Mouse (Mus musculus) olfactory bulb, adult 2 months (tissue): Measurements from ENCODE around the gene Tm9sf1. TPM values are rescaled to one million over a fixed set of nuclear protein-coding genes. Genes with fewer than 3 reads are reported as not detected.

Experiments
- H3K27ac ChIP-seq: fragments of 200-500 bp; 2 replicates; pipeline ENCODE4 v1.5.1; 2012; ENCODE audit warnings: low read depth, low read length; ENCODE audit not compliant: insufficient read depth
- H3K4me1 ChIP-seq: fragments of 200-500 bp; 2 replicates; pipeline ENCODE4 v1.6.1; 2012; ENCODE audit warnings: low read length; ENCODE audit not compliant: control insufficient read depth, insufficient read depth
- H3K4me3 ChIP-seq: fragments of 200-500 bp; 2 replicates; pipeline ENCODE4 v1.5.1; 2012; ENCODE audit warnings: mild to moderate bottlenecking, low read depth, low read length, moderate library complexity; ENCODE audit not compliant: insufficient read depth
- CTCF ChIP-seq: fragments of 200-500 bp; IDR thresholded peaks from 2 replicates; pipeline ENCODE4 v1.5.1; 2012; ENCODE audit warnings: low read depth, mild to moderate bottlenecking, low read length, moderate library complexity; ENCODE audit not compliant: insufficient read depth
- POLR2A ChIP-seq: fragments of 200-500 bp; IDR thresholded peaks from 2 replicates; pipeline ENCODE4 v1.6.1; 2012; ENCODE audit warnings: mild to moderate bottlenecking, low read depth, low read length, moderate library complexity; ENCODE audit not compliant: insufficient read depth
- WGBS: fragments of 180-500 bp; shearing (Covaris S2); methylation state at CpG from one replicate; pipeline ENCODE4 v1.1.7; 2018; 5-methylcytosine and 5-hydroxymethylcytosine counted together
- polyA plus RNA-seq: library from polyadenylated mRNA; stranded (reverse); fragments of >200 nt; gene quantifications from 2 replicates; pipeline ENCODE4 v1.2.4, GENCODE M21; 2012; ENCODE audit warnings: low replicate concordance; ENCODE audit not compliant: missing spikeins, insufficient read depth, insufficient read length

Tm9sf1 gene
- not detected in 2 replicates for polyA plus RNA-seq

GRCm38 (mm10) chr14:55643060-55643907 lies at the start of gene Tm9sf1:
TSS of gene Tm9sf1 (minus strand) at chr14:55643806.
- peaks cover 11% of the 10 kb centered on the region for H3K4me1 ChIP-seq
- WGBS = under 1% methylated on average over 89 of the region's 89 CpGs
- H3K27ac ChIP-seq = peak within 1 kb of the TSS; percentile 100
- TF ChIP-seq POLR2A (peak; percentile 38), CTCF (no peak)
- H3K4me3 ChIP-seq = peak within 1 kb of the TSS; percentile 77

- peaks cover 5% of the 10 kb centered on the region for H3K4me1 ChIP-seq
- H3K4me3 ChIP-seq = no peak overlapping the region
- TF ChIP-seq CTCF = no peak
- TF ChIP-seq POLR2A = no peak
- WGBS = 77% methylated on average over 10 of the region's 10 CpGs
- H3K27ac ChIP-seq = no peak overlapping the region
Observed at GRCm38 (mm10) chr14:55689433-55689832, 45.8 kb upstream of the Tm9sf1 start.

DNA sequence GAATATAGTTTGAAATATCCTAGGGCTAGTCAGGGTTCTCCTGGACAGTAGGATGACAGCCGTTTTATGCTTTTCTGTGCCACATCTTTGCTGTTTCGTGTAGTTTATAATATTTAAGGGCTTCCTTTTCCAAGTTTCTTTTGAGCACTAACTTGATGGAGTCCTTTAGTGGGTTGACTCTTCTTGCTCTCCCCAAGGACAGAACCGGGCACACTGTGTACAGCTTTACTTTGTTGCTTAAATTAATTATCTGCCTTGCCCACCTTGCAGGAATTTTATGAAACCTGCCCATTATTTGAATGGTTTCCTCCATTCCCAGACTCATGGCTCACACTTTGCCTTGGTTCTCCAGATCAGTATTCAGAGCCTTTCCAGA lies 38.5 kb upstream of the Tm9sf1 start:
- WGBS = 4% methylated on average over 3 of the region's 3 CpGs
- Histone ChIP-seq H3K27ac (no peak overlapping the region), H3K4me1 (peaks cover 5% of the 10 kb centered on the region), H3K4me3 (peak overlapping the region; percentile 60)
- TF ChIP-seq CTCF = no peak
- TF ChIP-seq POLR2A = no peak

DNA sequence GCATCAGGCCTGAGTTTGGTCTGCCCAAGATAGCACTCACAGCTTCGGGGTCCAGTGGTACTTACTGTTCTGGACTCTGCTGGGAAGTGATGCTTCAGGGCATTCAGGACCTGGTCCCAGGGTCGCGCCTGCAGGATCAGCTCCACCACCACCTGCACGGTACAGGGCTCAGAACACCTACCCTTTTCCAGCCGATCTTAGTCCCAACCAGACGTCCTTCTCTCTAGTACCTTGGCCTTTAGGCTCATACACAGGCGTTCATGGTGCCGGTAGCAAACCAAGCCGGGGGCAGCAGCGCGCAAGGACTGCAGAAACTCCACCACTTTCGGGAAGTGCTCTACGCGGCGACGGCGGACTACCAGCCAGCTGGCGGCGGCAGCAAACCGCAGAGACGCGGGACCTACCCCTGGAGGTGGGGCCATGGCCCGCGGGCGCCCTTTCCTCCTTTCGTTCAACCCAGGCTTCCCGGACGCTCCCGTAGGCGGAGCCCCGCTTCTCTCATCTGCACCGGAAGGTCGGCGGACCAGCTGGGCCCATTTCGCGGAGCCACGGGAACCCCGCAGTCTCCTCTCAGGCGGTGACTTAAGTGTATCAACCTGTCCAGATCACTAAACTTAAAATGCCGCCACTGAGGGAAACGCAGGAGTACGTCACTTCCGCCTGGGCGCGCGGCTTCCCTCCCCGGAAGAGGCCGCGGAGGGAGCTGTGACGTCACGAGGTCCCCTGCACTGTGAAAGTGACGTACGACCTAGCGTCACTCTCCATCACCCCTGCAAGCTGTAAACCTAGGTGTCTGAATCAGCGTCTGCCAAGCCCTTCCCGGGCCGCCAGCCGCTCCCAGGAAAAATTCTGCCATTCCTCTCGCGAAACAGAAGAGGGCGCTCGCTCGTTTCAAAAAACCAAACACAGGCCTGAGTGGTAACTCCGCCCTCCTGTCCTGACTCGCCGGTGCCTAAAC lies 37.8 kb upstream of the Tm9sf1 start, which contains the start of gene Tinf2:
Gene Tinf2, minus strand, starts transcription at position 661 of the 958 bp plus-strand sequence.
- H3K27ac ChIP-seq = no peak within 1 kb of the TSS
- peak; percentile 86 for TF ChIP-seq CTCF
- TF ChIP-seq POLR2A = no peak
- H3K4me3 ChIP-seq = peak within 1 kb of the TSS; percentile 60
- peaks cover 5% of the 10 kb centered on the region for H3K4me1 ChIP-seq
- WGBS = under 1% methylated on average over 66 of the region's 66 CpGs

GRCm38 (mm10) chr14:55677615-55678014 lies 34.0 kb upstream of the Tm9sf1 start:
- Histone ChIP-seq H3K27ac (no peak overlapping the region), H3K4me3 (no peak overlapping the region), H3K4me1 (peaks cover 5% of the 10 kb centered on the region)
- TF ChIP-seq CTCF (no peak), POLR2A (no peak)
- 82% methylated on average over 4 of the region's 4 CpGs for WGBS

DNA sequence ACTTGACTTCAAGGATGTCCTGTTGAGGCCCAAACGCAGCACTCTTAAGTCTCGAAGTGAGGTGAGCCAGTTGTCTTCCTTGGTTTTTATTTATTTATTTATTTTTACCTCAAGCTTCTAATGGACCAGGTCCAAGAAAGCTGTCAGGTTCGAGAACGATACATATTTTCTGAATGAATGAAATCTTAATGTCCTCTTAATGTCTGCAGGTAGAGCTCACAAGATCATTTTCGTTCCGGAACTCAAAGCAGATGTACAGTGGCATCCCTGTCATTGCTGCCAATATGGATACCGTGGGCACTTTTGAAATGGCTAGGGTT lies 29.1 kb upstream of the Tm9sf1 start:
- H3K4me1 ChIP-seq = peaks cover 2% of the 10 kb centered on the region; the same call in 1 of the 2 replicates
- H3K27ac ChIP-seq = no peak overlapping the region
- WGBS = 74% methylated on average over 7 of the region's 7 CpGs
- H3K4me3 ChIP-seq = no peak overlapping the region
- TF ChIP-seq POLR2A (no peak), CTCF (no peak)

GRCm38 (mm10) chr14:55671833-55672740 lies 28.5 kb upstream of the Tm9sf1 start, which contains the start of the genes Gmpr2 and Nedd8:
TSS of gene Gmpr2 (plus strand) at chr14:55671941.
TSS of gene Nedd8 (minus strand) at chr14:55672124.
- WGBS = under 1% methylated on average over 38 of the region's 38 CpGs
- peak within 1 kb of the TSS; percentile 84 for H3K4me3 ChIP-seq
- peak within 1 kb of the TSS; percentile 88 for H3K27ac ChIP-seq
- TF ChIP-seq POLR2A = peak; percentile 42
- no peak for TF ChIP-seq CTCF
- H3K4me1 ChIP-seq = peaks cover 2% of the 10 kb centered on the region; the same call in 1 of the 2 replicates

GRCm38 (mm10) chr14:55671486-55671832 lies 27.9 kb upstream of the Tm9sf1 start:
- TF ChIP-seq POLR2A (no peak), CTCF (no peak)
- H3K4me1 ChIP-seq = peaks cover 2% of the 10 kb centered on the region; the same call in 1 of the 2 replicates
- WGBS = under 1% methylated on average over 12 of the region's 12 CpGs
- peak overlapping the region; percentile 88 for H3K27ac ChIP-seq
- peak overlapping the region; percentile 84 for H3K4me3 ChIP-seq
